Mouse (Mus musculus): Measurements from ENCODE around the gene Polr2e. TPM values are rescaled to one million over a fixed set of nuclear protein-coding genes. Genes with fewer than 3 reads are reported as not detected.
A peak's percentile ranks its signal among the peaks of the same experiment; 100 is the strongest.

Gene Polr2e
- total and polyA plus RNA-seq, 2 experiments from 2014 or later: 104 to 168 TPM

DNA sequence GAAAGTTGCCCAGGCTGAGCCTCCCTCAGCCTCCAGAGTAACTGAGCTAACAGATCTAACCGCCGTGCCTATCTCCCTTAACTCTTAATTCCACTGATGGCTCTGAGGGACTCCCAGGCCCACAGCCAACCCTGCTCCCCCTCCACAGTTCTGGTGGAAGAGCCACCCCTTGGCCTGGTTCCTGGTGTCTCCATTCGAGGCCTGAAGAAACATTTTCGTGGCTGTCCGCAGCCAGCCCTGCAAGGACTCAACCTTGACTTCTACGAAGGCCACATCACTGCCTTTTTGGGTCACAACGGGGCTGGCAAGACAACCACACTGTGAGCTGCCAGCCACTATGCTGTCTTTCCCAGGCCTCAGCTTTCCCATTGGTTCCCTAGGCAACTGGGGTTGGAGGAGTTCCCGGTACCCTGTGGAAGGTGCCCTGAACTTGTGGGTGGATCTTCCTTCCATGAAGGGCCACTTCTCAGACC, 35.3 kb downstream of the Polr2e start:
- Histone ChIP-seq H3K9me3 (ENCODE audit: low read length) (no peaks in the 10 kb centered on the region), H3K27me3 (ENCODE audit: insufficient read depth, low read length) (peaks cover 9% of the 10 kb centered on the region; the same call in 1 of the 2 replicates), H3K36me3 (ENCODE audit: insufficient read depth) (no peaks in the 10 kb centered on the region), H3K4me2 (ENCODE audit: low read depth) (no peak overlapping the region), H3K9ac (no peak overlapping the region), H3K27ac (ENCODE audit: low read depth, low read length) (no peak overlapping the region), H3K4me1 (ENCODE audit: insufficient read depth) (no peaks in the 10 kb centered on the region), H3K4me3 (ENCODE audit: low read depth, low read length) (no peak overlapping the region)
- no peak for ATAC-seq
- no peak for DNase-seq
- WGBS: 88% methylated on average over 8 of the region's 8 CpGs
- TF ChIP-seq CTCF (IDR thresholded peaks at IDR 0.05; ENCODE audit: low read depth): no peak

DNA sequence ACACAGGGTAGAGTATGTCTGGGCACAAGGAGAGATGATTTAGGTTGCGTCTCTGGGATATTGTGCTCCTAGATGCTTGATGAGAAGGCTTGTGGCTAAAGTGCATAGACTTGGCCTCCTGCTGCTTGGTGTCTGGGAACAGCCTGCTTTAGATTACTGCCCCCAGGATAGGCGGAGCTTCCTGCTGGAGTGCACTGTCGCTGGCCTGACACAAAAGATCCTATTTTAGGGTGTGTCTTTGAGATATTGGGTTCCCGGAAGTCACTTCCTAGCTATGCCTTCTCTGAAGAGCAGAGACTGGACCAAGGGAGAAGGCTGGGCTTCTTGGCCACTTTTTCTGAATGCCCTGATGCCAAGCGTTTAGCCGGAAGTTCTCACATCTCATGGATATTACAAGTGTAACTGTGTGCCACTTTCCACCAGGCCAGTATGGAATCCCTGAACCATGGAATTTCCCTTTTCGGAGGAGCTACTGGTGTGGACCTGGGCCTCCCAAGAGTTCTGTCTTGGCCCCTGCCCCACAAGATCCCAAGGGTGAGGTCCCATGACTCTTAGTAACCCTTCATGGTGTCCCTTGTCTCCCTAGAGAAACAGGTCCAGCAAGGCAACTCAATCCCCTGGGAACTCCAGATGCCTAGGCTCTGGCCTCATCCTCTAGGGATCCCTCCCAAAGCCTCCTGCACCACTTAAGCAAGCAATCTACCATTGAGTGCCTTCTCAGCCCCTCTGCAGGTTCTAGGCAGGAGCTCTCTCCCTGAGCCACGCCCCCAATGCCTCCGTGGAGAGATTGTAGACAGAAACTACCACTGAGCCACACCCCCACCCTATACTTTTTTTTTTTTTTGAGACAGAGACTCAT, 36.0 kb downstream of the Polr2e start:
- no peak for ATAC-seq
- H3K4me1 ChIP-seq (ENCODE audit: insufficient read depth): no peaks in the 10 kb centered on the region
- H3K9me3 ChIP-seq (ENCODE audit: low read length): no peaks in the 10 kb centered on the region
- peaks cover 9% of the 10 kb centered on the region; the same call in 1 of the 2 replicates for H3K27me3 ChIP-seq (ENCODE audit: insufficient read depth, low read length)
- no peak overlapping the region for H3K27ac ChIP-seq (ENCODE audit: low read depth, low read length)
- no peak for TF ChIP-seq CTCF (IDR thresholded peaks at IDR 0.05; ENCODE audit: low read depth)
- WGBS: 64% methylated on average over 9 of the region's 9 CpGs
- H3K36me3 ChIP-seq (ENCODE audit: insufficient read depth): no peaks in the 10 kb centered on the region
- DNase-seq: no peak
- no peak overlapping the region for H3K4me3 ChIP-seq (ENCODE audit: low read depth, low read length)
- no peak overlapping the region for H3K4me2 ChIP-seq (ENCODE audit: low read depth)
- no peak overlapping the region for H3K9ac ChIP-seq

DNA sequence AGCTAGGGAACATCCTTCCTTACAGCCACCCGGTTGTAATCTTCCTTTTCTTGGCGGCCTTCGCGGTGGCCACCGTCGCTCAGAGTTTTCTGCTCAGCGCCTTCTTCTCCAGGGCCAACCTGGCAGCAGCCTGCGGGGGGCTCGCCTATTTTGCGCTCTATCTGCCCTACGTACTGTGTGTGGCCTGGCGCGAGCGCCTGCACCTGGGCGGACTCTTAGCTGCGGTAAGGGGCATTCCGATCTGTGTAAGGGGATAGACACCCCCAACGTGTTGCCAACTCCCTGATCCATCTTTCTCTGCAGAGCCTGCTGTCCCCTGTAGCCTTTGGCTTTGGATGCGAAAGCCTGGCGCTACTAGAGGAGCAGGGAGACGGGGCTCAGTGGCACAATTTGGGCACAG, 36.8 kb downstream of the Polr2e start:
- ATAC-seq: no peak
- TF ChIP-seq CTCF (IDR thresholded peaks at IDR 0.05; ENCODE audit: low read depth): no peak

DNA sequence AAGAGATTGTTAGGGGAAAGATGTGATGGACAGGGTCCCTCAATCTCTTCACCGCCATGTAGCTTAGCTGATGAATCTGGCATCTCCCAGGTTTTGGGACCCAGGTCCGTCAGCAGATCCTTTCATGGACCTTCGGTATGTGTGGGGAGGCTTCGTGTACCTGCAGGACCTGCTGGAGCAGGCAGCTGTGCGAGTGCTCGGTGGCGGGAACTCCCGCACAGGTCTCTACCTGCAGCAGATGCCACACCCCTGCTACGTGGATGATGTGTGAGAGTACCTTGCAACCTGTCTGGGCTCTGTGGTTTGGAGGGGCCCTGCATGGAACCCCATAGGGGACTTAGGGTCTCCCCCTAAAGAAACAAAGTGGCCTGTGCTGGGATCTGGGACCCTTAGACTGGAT, 37.6 kb downstream of the Polr2e start:
- H3K4me3 ChIP-seq (ENCODE audit: low read depth, low read length): no peak overlapping the region
- H3K4me1 ChIP-seq (ENCODE audit: insufficient read depth): no peaks in the 10 kb centered on the region
- DNase-seq (no peak), ATAC-seq (no peak)
- peaks cover 9% of the 10 kb centered on the region; the same call in 1 of the 2 replicates for H3K27me3 ChIP-seq (ENCODE audit: insufficient read depth, low read length)
- H3K4me2 ChIP-seq (ENCODE audit: low read depth): no peak overlapping the region
- no peak overlapping the region for H3K9ac ChIP-seq
- H3K36me3 ChIP-seq (ENCODE audit: insufficient read depth): no peaks in the 10 kb centered on the region
- no peak for TF ChIP-seq CTCF (IDR thresholded peaks at IDR 0.05; ENCODE audit: low read depth)
- 79% methylated on average over 9 of the region's 9 CpGs for WGBS
- no peaks in the 10 kb centered on the region for H3K9me3 ChIP-seq (ENCODE audit: low read length)
- H3K27ac ChIP-seq (ENCODE audit: low read depth, low read length): no peak overlapping the region

More for the DNA sequence above, 36.8 kb downstream of the Polr2e start:
- Histone ChIP-seq H3K4me1 (ENCODE audit: insufficient read depth) (no peaks in the 10 kb centered on the region), H3K9me3 (ENCODE audit: low read length) (no peaks in the 10 kb centered on the region), H3K27me3 (ENCODE audit: insufficient read depth, low read length) (peaks cover 9% of the 10 kb centered on the region; the same call in 1 of the 2 replicates), H3K4me2 (ENCODE audit: low read depth) (no peak overlapping the region), H3K9ac (no peak overlapping the region), H3K27ac (ENCODE audit: low read depth, low read length) (no peak overlapping the region), H3K4me3 (ENCODE audit: low read depth, low read length) (no peak overlapping the region), H3K36me3 (ENCODE audit: insufficient read depth) (no peaks in the 10 kb centered on the region)
- no peak for DNase-seq
- 21% methylated on average over 21 of the region's 21 CpGs for WGBS

- WGBS: 8% methylated on average over 15 of the region's 15 CpGs
- H3K4me1 ChIP-seq (ENCODE audit: insufficient read depth): no peaks in the 10 kb centered on the region
- H3K27me3 ChIP-seq (ENCODE audit: insufficient read depth, low read length): peaks cover 2% of the 10 kb centered on the region; the same call in 1 of the 2 replicates
- no peaks in the 10 kb centered on the region for H3K9me3 ChIP-seq (ENCODE audit: low read length)
- no peak for TF ChIP-seq CTCF (IDR thresholded peaks at IDR 0.05; ENCODE audit: low read depth)
- peak overlapping the region; percentile 79 for H3K4me2 ChIP-seq (ENCODE audit: low read depth)
- H3K36me3 ChIP-seq (ENCODE audit: insufficient read depth): no peaks in the 10 kb centered on the region
- H3K4me3 ChIP-seq (ENCODE audit: low read depth, low read length): peak overlapping the region; percentile 44
- ATAC-seq (0 out of 2 replicates have a peak, but pooled peaks have one; percentile 4), DNase-seq (peak; percentile 41)
- H3K27ac ChIP-seq (ENCODE audit: low read depth, low read length): no peak overlapping the region
- H3K9ac ChIP-seq: peak overlapping the region; percentile 43; the same call in 1 of the 2 replicates
These were observed 41.8 kb downstream of the Polr2e start for GRCm38 (mm10) chr10:79997819-79998218.

- peak overlapping the region; percentile 79 for H3K4me2 ChIP-seq (ENCODE audit: low read depth)
- WGBS: 2% methylated on average over 35 of the region's 35 CpGs
- no peak for TF ChIP-seq CTCF (IDR thresholded peaks at IDR 0.05; ENCODE audit: low read depth)
These were observed 42.4 kb downstream of the Polr2e start for GRCm38 (mm10) chr10:79997034-79997760.

More at GRCm38 (mm10) chr10:79997034-79997760, 42.4 kb downstream of the Polr2e start:
- peak overlapping the region; percentile 43; the same call in 1 of the 2 replicates for H3K9ac ChIP-seq
- DNase-seq (peak; percentile 90), ATAC-seq (peak; percentile 83)
- no peaks in the 10 kb centered on the region for H3K9me3 ChIP-seq (ENCODE audit: low read length)
- no peaks in the 10 kb centered on the region for H3K4me1 ChIP-seq (ENCODE audit: insufficient read depth)
- no peaks in the 10 kb centered on the region for H3K27me3 ChIP-seq (ENCODE audit: insufficient read depth, low read length)
- H3K36me3 ChIP-seq (ENCODE audit: insufficient read depth): no peaks in the 10 kb centered on the region
- H3K4me3 ChIP-seq (ENCODE audit: low read depth, low read length): peak overlapping the region; percentile 44
- H3K27ac ChIP-seq (ENCODE audit: low read depth, low read length): 0 out of 2 replicates have a peak overlapping the region, but pooled peaks have one; percentile 23
